Mouse (Mus musculus): Measurements from ENCODE around the gene Hbq1b.

GRCm38 (mm10) chr11:32241391-32241790 is 45.4 kb upstream of the Hbq1b start:
- TF ChIP-seq CTCF (IDR thresholded peaks at IDR 0.05; ENCODE audit: borderline replicate concordance, insufficient read depth, low read depth, low read length) (no peak), POLR2A (IDR thresholded peaks at IDR 0.05; ENCODE audit: borderline replicate concordance, insufficient read depth, low read length) (no peak)

Measured in cerebellum, adult 2 months (tissue).